Mouse (Mus musculus): ENCODE results near the gene Fyn.

DNA sequence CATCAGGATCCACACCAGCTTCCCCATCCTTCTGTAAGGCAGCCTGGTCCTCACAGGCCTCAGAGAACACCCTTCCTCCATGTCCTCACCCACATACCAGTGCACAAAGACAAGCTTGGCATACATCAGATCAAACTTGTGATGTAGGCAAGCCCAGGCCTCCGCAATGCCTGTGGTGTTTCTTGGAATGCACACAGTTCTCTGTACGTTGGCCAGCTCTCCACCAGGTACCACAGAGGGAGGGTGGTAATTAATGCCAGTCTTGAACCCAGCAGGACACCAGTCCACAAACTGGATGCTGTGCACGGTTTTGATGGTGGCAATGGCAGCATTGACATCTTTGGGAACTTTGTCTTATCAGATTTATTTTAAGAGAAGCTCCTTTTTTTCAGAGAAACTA lies 56.0 kb downstream of the Fyn start:
- TF ChIP-seq POLR2A (IDR thresholded peaks at IDR 0.05; ENCODE audit: borderline replicate concordance, extremely low read depth, low read depth, low read length): no peak
- no peak for TF ChIP-seq CTCF (IDR thresholded peaks at IDR 0.05; ENCODE audit: insufficient read depth, low read length)

Data from lung, adult 2 months (tissue).